Mouse (Mus musculus) gonadal fat pad, adult 2 months (tissue): ENCODE data around the gene Bhmt. TPM values are rescaled to one million over a fixed set of nuclear protein-coding genes. Genes with fewer than 3 reads are reported as not detected.

ENCODE experiments used
- DNase-seq: peaks from one replicate; pipeline ENCODE4 v3.0.0-alpha.2; 2012; ENCODE audit warnings: low read depth
- polyA plus RNA-seq: library from polyadenylated mRNA; depleted of rRNA; stranded (reverse); fragments of >200 nt; gene quantifications from 2 replicates; pipeline ENCODE4 v1.2.3, GENCODE M21; 2012; rRNA removed

The Bhmt gene
- 0.08 and 0.34 TPM in 2 replicates for polyA plus RNA-seq

- DNase-seq: no peak
These were observed at the start of gene Bhmt for GRCm38 (mm10) chr13:93637282-93638245. Gene Bhmt, minus strand, starts transcription at chr13:93637961.

GRCm38 (mm10) chr13:93687321-93687720 lies 49.6 kb upstream of the Bhmt start:
- no peak for DNase-seq

- no peak for DNase-seq
These were observed 47.5 kb upstream of the Bhmt start for GRCm38 (mm10) chr13:93685226-93685625.

GRCm38 (mm10) chr13:93683336-93683735 lies 45.6 kb upstream of the Bhmt start:
- DNase-seq: no peak

- DNase-seq: no peak
These were observed 39.1 kb upstream of the Bhmt start for GRCm38 (mm10) chr13:93676864-93677263.

- DNase-seq: no peak
These were observed 36.4 kb upstream of the Bhmt start, which contains the start of the genes Bhmt2 and Dmgdh for GRCm38 (mm10) chr13:93674131-93674561. Gene Bhmt2, minus strand, starts transcription at chr13:93674302. Gene Dmgdh, plus strand, starts transcription at chr13:93674433.

- DNase-seq: no peak
These were observed 35.5 kb upstream of the Bhmt start for GRCm38 (mm10) chr13:93673296-93673695.

- no peak for DNase-seq
These were observed 34.6 kb upstream of the Bhmt start for GRCm38 (mm10) chr13:93672371-93672770.

GRCm38 (mm10) chr13:93667586-93667985 lies 29.8 kb upstream of the Bhmt start:
- no peak for DNase-seq

- no peak for DNase-seq
These were observed 20.2 kb upstream of the Bhmt start for GRCm38 (mm10) chr13:93657941-93658340.

- no peak for DNase-seq
These were observed 15.6 kb upstream of the Bhmt start for GRCm38 (mm10) chr13:93653382-93653781.

GRCm38 (mm10) chr13:93648387-93649130 lies 10.8 kb upstream of the Bhmt start:
- DNase-seq: no peak

GRCm38 (mm10) chr13:93639636-93640035 lies 1.9 kb upstream of the Bhmt start:
- no peak for DNase-seq

- no peak for DNase-seq
These were observed 1.2 kb downstream of the Bhmt start for GRCm38 (mm10) chr13:93636561-93636960.

GRCm38 (mm10) chr13:93632927-93633326 lies 4.8 kb downstream of the Bhmt start:
- DNase-seq: no peak

- no peak for DNase-seq
These were observed 6.6 kb downstream of the Bhmt start for GRCm38 (mm10) chr13:93630941-93631705.

GRCm38 (mm10) chr13:93628861-93629260 lies 8.9 kb downstream of the Bhmt start:
- no peak for DNase-seq

- DNase-seq: no peak
These were observed 23.3 kb downstream of the Bhmt start for GRCm38 (mm10) chr13:93614361-93614948.

GRCm38 (mm10) chr13:93613771-93614170 lies 24.0 kb downstream of the Bhmt start:
- DNase-seq: no peak

GRCm38 (mm10) chr13:93612660-93613607 lies 24.8 kb downstream of the Bhmt start:
- DNase-seq: no peak
